33 mouse cellular contexts compared by ENCODE assay signal in genomic region chr5:22415957-22416356, GRCm38 (mm10).
DNase-seq lines count a peak whose midpoint lies in the region; ATAC-seq lines count a peak whose summit lies in the region.
"Had no signal": no experiment of that assay in that cellular context is flagged by ENCODE, and none has a peak within 500 bp of the region (broad histone marks: within the 10 kb centered on the region; RNA-seq: fewer than 3 reads in every experiment).

No protein-coding gene starts in this region.

- no peak overlapping the region for H3K4me2 ChIP-seq in liver, embryonic 11.5 days
- no peak overlapping the region for H3K4me2 ChIP-seq in liver, embryonic 16.5 days (ENCODE audit: low read depth, low read length)
- H3K4me2 ChIP-seq: embryonic facial prominence, embryonic 13.5 days; forebrain, embryonic 12.5 days; forebrain, embryonic 15.5 days; heart, embryonic 12.5 days; heart, embryonic 15.5 days; hindbrain, embryonic 14.5 days had no signal

- no peak for ATAC-seq in liver, embryonic 11.5 days (replicated peaks; ENCODE audit: low FRiP score)
- 0 out of 2 replicates have a peak, but pooled peaks have one; percentile 24 for ATAC-seq in liver, embryonic 16.5 days (ENCODE audit: low read depth)
- ATAC-seq: forebrain, embryonic 15.5 days; hindbrain, postnatal 0 days; intestine, postnatal 0 days had no signal

- no peak overlapping the region for H3K27ac ChIP-seq in liver, embryonic 11.5 days (ENCODE audit: low read depth, low read length)
- no peak overlapping the region for H3K27ac ChIP-seq in liver, embryonic 16.5 days (ENCODE audit: low read length)
- H3K27ac ChIP-seq: embryonic facial prominence, embryonic 10.5 days; embryonic facial prominence, embryonic 13.5 days; forebrain, embryonic 12.5 days; forebrain, embryonic 15.5 days; gastrocnemius, adult 2 months; heart, embryonic 15.5 days; hindbrain, embryonic 10.5 days; hindbrain, embryonic 14.5 days; hindbrain, postnatal 0 days had no signal

- H3K36me3 ChIP-seq in liver, embryonic 11.5 days (ENCODE audit: control insufficient read depth, insufficient read depth, low read length) = no peaks in the 10 kb centered on the region
- H3K36me3 ChIP-seq in liver, embryonic 16.5 days (ENCODE audit: control insufficient read depth, insufficient read depth) = no peaks in the 10 kb centered on the region
- H3K36me3 ChIP-seq: embryonic facial prominence, embryonic 10.5 days; embryonic facial prominence, embryonic 13.5 days; forebrain, embryonic 12.5 days; forebrain, embryonic 15.5 days; heart, embryonic 12.5 days; heart, embryonic 15.5 days; hindbrain, embryonic 10.5 days had no signal

- 84% methylated on average over 3 of the region's 3 CpGs for WGBS in liver, embryonic 11.5 days
- WGBS in liver, embryonic 16.5 days (ENCODE audit: insufficient replicate concordance) = 73% methylated on average over 3 of the region's 3 CpGs

- peaks cover 2% of the 10 kb centered on the region; the same call in 1 of the 2 replicates for H3K9me3 ChIP-seq in liver, embryonic 11.5 days (ENCODE audit: control insufficient read depth, low read length)
- H3K9me3 ChIP-seq in liver, embryonic 16.5 days (replicated peaks; ENCODE audit: control insufficient read depth, low read length) = no peaks in the 10 kb centered on the region
- H3K9me3 ChIP-seq: embryonic facial prominence, embryonic 10.5 days; forebrain, embryonic 12.5 days; forebrain, embryonic 15.5 days; heart, embryonic 15.5 days; hindbrain, embryonic 10.5 days had no signal

- no peaks in the 10 kb centered on the region for H3K4me1 ChIP-seq in liver, embryonic 11.5 days (replicated peaks; ENCODE audit: control insufficient read depth, insufficient read depth, low read length)
- no peaks in the 10 kb centered on the region for H3K4me1 ChIP-seq in liver, embryonic 16.5 days (ENCODE audit: control insufficient read depth, low read depth, low read length)
- H3K4me1 ChIP-seq: embryonic facial prominence, embryonic 10.5 days; embryonic facial prominence, embryonic 13.5 days; forebrain, embryonic 12.5 days; forebrain, embryonic 15.5 days; heart, embryonic 12.5 days; heart, embryonic 15.5 days; hindbrain, embryonic 10.5 days had no signal

- no peaks in the 10 kb centered on the region for H3K27me3 ChIP-seq in liver, embryonic 11.5 days (replicated peaks; ENCODE audit: control insufficient read depth, insufficient read depth, low read length)
- H3K27me3 ChIP-seq in liver, embryonic 16.5 days (ENCODE audit: control insufficient read depth, insufficient read depth, low read depth, low read length) = no peaks in the 10 kb centered on the region
- H3K27me3 ChIP-seq: CH12.LX; embryonic facial prominence, embryonic 13.5 days; forebrain, embryonic 12.5 days; forebrain, embryonic 15.5 days; heart, embryonic 12.5 days; heart, embryonic 15.5 days had no signal

- DNase-seq in liver (peak; percentile 54), R1 (ENCODE audit: low read depth, low spot score) (peak; percentile 35)
- DNase-seq in liver, embryonic 11.5 days (ENCODE audit: low spot score) = no peak
- DNase-seq in spleen, adult 12 weeks (ENCODE audit: low spot score) = peak; percentile 1
- no peak for DNase-seq in spleen, postnatal 4 days (ENCODE audit: low spot score in 2 of 2)
- no peak for DNase-seq in heart, adult 18-20 months
- DNase-seq in frontal cortex, postnatal 25 days (ENCODE audit: low spot score in 2 of 2) = no peak
- DNase-seq: adrenal gland, adult 2 months; adrenal gland, postnatal 14 days; B cell, adult 2 months; cerebellum, adult 11-12 months; cerebellum, adult 8-10 months; cerebellum, postnatal 10 days; cerebellum, postnatal 36 days; embryo, embryonic 11 days; gastrocnemius, adult 2 months; gastrocnemius, postnatal 14 days; heart, adult 11 months; heart, postnatal 10 days; heart, postnatal 36 days had no signal

- H3K4me3 ChIP-seq in liver, embryonic 11.5 days (ENCODE audit: low read depth, low read length) = no peak overlapping the region
- no peak overlapping the region for H3K4me3 ChIP-seq in liver, embryonic 16.5 days (ENCODE audit: low read depth, low read length)
- H3K4me3 ChIP-seq: embryonic facial prominence, embryonic 10.5 days; embryonic facial prominence, embryonic 13.5 days; erythroblast, embryonic 14.5 days; forebrain, embryonic 12.5 days; forebrain, embryonic 15.5 days; gastrocnemius, adult 2 months; heart, embryonic 12.5 days; heart, embryonic 15.5 days; hindbrain, embryonic 10.5 days had no signal

- no peak overlapping the region for H3K9ac ChIP-seq in liver, embryonic 11.5 days (ENCODE audit: low read depth, low read length)
- H3K9ac ChIP-seq in liver, embryonic 16.5 days (ENCODE audit: low read depth, low read length) = no peak overlapping the region
- H3K9ac ChIP-seq: embryonic facial prominence, embryonic 13.5 days; forebrain, embryonic 12.5 days; forebrain, embryonic 15.5 days; heart, embryonic 12.5 days; heart, embryonic 15.5 days; hindbrain, embryonic 14.5 days had no signal

Comparison
In these comparisons a context has a peak if more than half of its experiments do, and no peak if none do; other contexts are left out.
1. DNase-seq: peak in liver (single experiment), spleen, adult 12 weeks (single experiment) and R1 (single experiment); none in liver, embryonic 11.5 days (single experiment), spleen, postnatal 4 days (0 of 2), heart, adult 18-20 months (0 of 2) and frontal cortex, postnatal 25 days (0 of 2).